8 mouse cellular contexts compared by ENCODE assay signal in the genomic region with DNA sequence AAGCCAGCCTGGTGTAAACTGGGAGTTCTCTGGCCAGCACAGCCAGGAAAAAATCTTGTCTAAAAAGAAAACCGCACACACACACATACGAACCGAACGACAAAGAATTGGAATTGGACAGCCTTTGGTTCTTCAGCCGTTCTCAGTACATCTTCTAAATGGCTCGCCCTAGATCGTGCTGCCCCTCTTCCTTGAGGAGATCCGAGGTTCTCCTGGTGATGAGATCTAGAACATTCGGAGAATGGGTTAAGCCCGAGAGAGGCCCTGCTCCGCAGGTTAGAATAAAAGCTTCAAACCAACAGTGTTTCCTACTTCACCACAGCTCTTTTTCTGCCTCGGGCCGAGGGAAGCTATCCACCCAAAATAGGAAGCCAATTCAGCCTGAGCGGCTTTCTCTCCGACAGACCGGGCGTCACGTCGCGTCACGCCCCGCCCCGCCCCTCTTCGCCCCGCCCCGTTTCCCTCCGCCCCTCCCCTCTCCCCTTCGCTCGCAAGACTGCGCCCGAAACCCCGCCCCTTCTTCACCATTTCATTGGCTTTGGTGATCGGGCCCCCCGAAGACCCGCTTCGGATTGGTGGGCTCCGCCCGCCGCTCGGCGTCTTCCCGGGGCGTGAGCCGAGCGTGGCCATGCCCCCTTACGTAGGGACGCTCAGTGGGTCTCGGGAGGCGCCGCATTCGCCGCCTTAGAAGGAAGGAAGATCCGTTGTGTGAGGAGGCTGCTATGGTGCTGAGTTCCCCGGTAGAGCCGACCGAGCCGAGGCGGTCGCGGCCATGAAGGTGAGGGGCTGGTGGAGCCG. TPM values are rescaled to one million over a fixed set of nuclear protein-coding genes. Genes with fewer than 3 reads are reported as not detected.
DNase-seq lines count a peak whose midpoint lies in the region; ATAC-seq and TF ChIP-seq lines count a peak whose summit lies in the region.

A gene (plus strand): TSS at position 528 of the 798 bp plus-strand sequence.

- H3K4me1 ChIP-seq in hindbrain, embryonic 10.5 days (replicated peaks): peaks cover 23% of the 10 kb centered on the region
- peaks cover 7% of the 10 kb centered on the region; the same call in 1 of the 2 replicates for H3K4me1 ChIP-seq in lung, postnatal 0 days (ENCODE audit: insufficient read depth, low read depth, low read length)

- peak within 1 kb of the TSS; percentile 98 for H3K9ac ChIP-seq in lung, postnatal 0 days (replicated peaks; ENCODE audit: low read depth)

- 0 out of 2 replicates have a peak, but pooled peaks cover 4% of the 10 kb centered on the region for H3K36me3 ChIP-seq in hindbrain, embryonic 10.5 days
- no peaks in the 10 kb centered on the region for H3K36me3 ChIP-seq in lung, postnatal 0 days (ENCODE audit: insufficient read depth, low read length)

- 2% methylated on average over 61 of the region's 61 CpGs for WGBS in hindbrain, embryonic 10.5 days
- 2% methylated on average over 61 of the region's 61 CpGs for WGBS in lung, postnatal 0 days

- no peaks in the 10 kb centered on the region for H3K27me3 ChIP-seq in hindbrain, embryonic 10.5 days (ENCODE audit: insufficient read depth, poor library complexity, severe bottlenecking)
- no peaks in the 10 kb centered on the region for H3K27me3 ChIP-seq in lung, postnatal 0 days (replicated peaks; ENCODE audit: insufficient read depth, low read length)

- no peak for TF ChIP-seq CTCF in lung, postnatal 0 days (IDR thresholded peaks at IDR 0.05)

- peak within 1 kb of the TSS; percentile 98 for H3K27ac ChIP-seq in hindbrain, embryonic 10.5 days
- H3K27ac ChIP-seq in lung, postnatal 0 days (ENCODE audit: low read length): peak within 1 kb of the TSS; percentile 90

- peak; percentile 94 for DNase-seq in MN1 (ENCODE audit: low spot score)
- peak; percentile 98 for DNase-seq in cerebellum, adult 9-10 months
- peak; percentile 99 for DNase-seq in hindbrain, embryonic 10.5 days (ENCODE audit: low spot score)
- DNase-seq in layer of hippocampus, adult 9-11 months: peak; percentile 99
- peak; percentile 100 for DNase-seq in lung, postnatal 0 days (ENCODE audit: low spot score)
- DNase-seq in ovary, postnatal 14 days (ENCODE audit: low spot score): peak; percentile 94
- peak; percentile 99 for DNase-seq in thymus, postnatal 14 days

- peak; percentile 99 for ATAC-seq in frontal cortex, adult (ENCODE audit: low TSS enrichment)
- ATAC-seq in lung, postnatal 0 days: peak; percentile 100

- H3K9me3 ChIP-seq in hindbrain, embryonic 10.5 days: no peaks in the 10 kb centered on the region
- no peaks in the 10 kb centered on the region for H3K9me3 ChIP-seq in lung, postnatal 0 days (ENCODE audit: low read length)

- H3K4me2 ChIP-seq in lung, postnatal 0 days (replicated peaks; ENCODE audit: low read depth, low read length): peak within 1 kb of the TSS; percentile 96

- H3K4me3 ChIP-seq in hindbrain, embryonic 10.5 days: peak within 1 kb of the TSS; percentile 93
- H3K4me3 ChIP-seq in lung, postnatal 0 days (ENCODE audit: low read depth, low read length): peak within 1 kb of the TSS; percentile 83

- no peak for TF ChIP-seq EP300 in lung, postnatal 0 days (IDR thresholded peaks at IDR 0.05)

RNA-seq across cellular contexts. Expression of the gene that starts here (rescaled TPM):
- polyA plus RNA-seq in hindbrain, embryonic 10.5 days (2016; fragmentation: Nextera tagmentation; extraction: Ambion mirVana): 47.6 and 48.3 TPM in 2 replicates
- polyA plus RNA-seq in lung, postnatal 0 days (2015; fragmentation: Nextera tagmentation; extraction: Ambion mirVana): 24.3 and 24.7 TPM in 2 replicates

Comparison
In these comparisons a context has a peak if more than half of its experiments do, and no peak if none do; other contexts are left out.
1. Peak in every context shown above with its lines: DNase-seq, ATAC-seq, H3K4me3 ChIP-seq and H3K27ac ChIP-seq.